Mouse (Mus musculus): ENCODE data around the gene Fut11. TPM values are rescaled to one million over a fixed set of nuclear protein-coding genes. Genes with fewer than 3 reads are reported as not detected.

Gene Fut11
- polyA plus RNA-seq, 1 experiment from 2014 or later: 13.7 TPM

GRCm38 (mm10) chr14:20733952-20734774, 39.4 kb downstream of the Fut11 start, which contains the start of gene Ndst2:
Gene Ndst2, minus strand, starts transcription at chr14:20734562.
- WGBS: under 1% methylated on average over 57 of the region's 81 CpGs
- peak within 1 kb of the TSS; percentile 96 for H3K4me2 ChIP-seq (replicated peaks; ENCODE audit: low read depth)
- DNase-seq (ENCODE audit: low spot score) (peak; percentile 93), ATAC-seq (ENCODE audit: low FRiP score, low TSS enrichment) (peak; percentile 97)
- peaks cover 3% of the 10 kb centered on the region; the same call in 1 of the 2 replicates for H3K4me1 ChIP-seq (replicated peaks; ENCODE audit: control insufficient read depth, insufficient read depth)
- H3K36me3 ChIP-seq (ENCODE audit: control insufficient read depth, insufficient read depth, low read length): peaks cover 9% of the 10 kb centered on the region
- H3K27me3 ChIP-seq (ENCODE audit: control insufficient read depth, insufficient read depth, low read length): no peaks in the 10 kb centered on the region
- peak within 1 kb of the TSS; percentile 89 for H3K4me3 ChIP-seq (ENCODE audit: low read depth, low read length)
- H3K9ac ChIP-seq (ENCODE audit: low read length): peak within 1 kb of the TSS; percentile 96
- H3K27ac ChIP-seq (replicated peaks): peak within 1 kb of the TSS; percentile 94
- no peaks in the 10 kb centered on the region for H3K9me3 ChIP-seq (ENCODE audit: control insufficient read depth, low read length)
- TF ChIP-seq CTCF (IDR thresholded peaks at IDR 0.05; ENCODE audit: low read depth): peak; percentile 36; the same call in 1 of the 2 replicates
- TF ChIP-seq EP300 (optimal IDR thresholded peaks at IDR 0.05): no peak

GRCm38 (mm10) chr14:20735052-20735451, 40.3 kb downstream of the Fut11 start:
- no peaks in the 10 kb centered on the region for H3K27me3 ChIP-seq (ENCODE audit: control insufficient read depth, insufficient read depth, low read length)
- H3K9me3 ChIP-seq (ENCODE audit: control insufficient read depth, low read length): no peaks in the 10 kb centered on the region
- H3K9ac ChIP-seq (ENCODE audit: low read length): no peak overlapping the region; the same call in 1 of the 2 replicates
- TF ChIP-seq EP300 (optimal IDR thresholded peaks at IDR 0.05): no peak
- TF ChIP-seq CTCF (IDR thresholded peaks at IDR 0.05; ENCODE audit: low read depth): no peak
- 42% methylated on average over 2 of the region's 2 CpGs for WGBS
- peak overlapping the region; percentile 65 for H3K27ac ChIP-seq (replicated peaks)
- peaks cover 3% of the 10 kb centered on the region; the same call in 1 of the 2 replicates for H3K4me1 ChIP-seq (replicated peaks; ENCODE audit: control insufficient read depth, insufficient read depth)
- H3K4me2 ChIP-seq (replicated peaks; ENCODE audit: low read depth): no peak overlapping the region
- H3K36me3 ChIP-seq (ENCODE audit: control insufficient read depth, insufficient read depth, low read length): peaks cover 5% of the 10 kb centered on the region
- DNase-seq (ENCODE audit: low spot score): no peak
- no peak overlapping the region for H3K4me3 ChIP-seq (ENCODE audit: low read depth, low read length)
- ATAC-seq (ENCODE audit: low FRiP score, low TSS enrichment): no peak

- 72% methylated on average over 13 of the region's 13 CpGs for WGBS
Observed at GRCm38 (mm10) chr14:20735892-20736390, 41.2 kb downstream of the Fut11 start.

GRCm38 (mm10) chr14:20737306-20737705, 42.5 kb downstream of the Fut11 start:
- peaks cover 6% of the 10 kb centered on the region; the same call in 1 of the 2 replicates for H3K36me3 ChIP-seq (ENCODE audit: control insufficient read depth, insufficient read depth, low read length)
- H3K9ac ChIP-seq (ENCODE audit: low read length): no peak overlapping the region
- H3K27ac ChIP-seq (replicated peaks): no peak overlapping the region
- H3K27me3 ChIP-seq (ENCODE audit: control insufficient read depth, insufficient read depth, low read length): no peaks in the 10 kb centered on the region
- WGBS: 27% methylated on average over 14 of the region's 14 CpGs
- ATAC-seq (ENCODE audit: low FRiP score, low TSS enrichment) (peak; percentile 71), DNase-seq (ENCODE audit: low spot score) (peak; percentile 89)
- peaks cover 3% of the 10 kb centered on the region; the same call in 1 of the 2 replicates for H3K4me1 ChIP-seq (replicated peaks; ENCODE audit: control insufficient read depth, insufficient read depth)
- TF ChIP-seq EP300 (optimal IDR thresholded peaks at IDR 0.05): no peak
- TF ChIP-seq CTCF (IDR thresholded peaks at IDR 0.05; ENCODE audit: low read depth): peak; percentile 82
- H3K9me3 ChIP-seq (ENCODE audit: control insufficient read depth, low read length): no peaks in the 10 kb centered on the region
- H3K4me2 ChIP-seq (replicated peaks; ENCODE audit: low read depth): no peak overlapping the region
- H3K4me3 ChIP-seq (ENCODE audit: low read depth, low read length): no peak overlapping the region

More at GRCm38 (mm10) chr14:20735892-20736390, 41.2 kb downstream of the Fut11 start:
- Histone ChIP-seq H3K4me1 (replicated peaks; ENCODE audit: control insufficient read depth, insufficient read depth) (peaks cover 3% of the 10 kb centered on the region; the same call in 1 of the 2 replicates), H3K4me2 (replicated peaks; ENCODE audit: low read depth) (no peak overlapping the region), H3K36me3 (ENCODE audit: control insufficient read depth, insufficient read depth, low read length) (peaks cover 6% of the 10 kb centered on the region; the same call in 1 of the 2 replicates), H3K4me3 (ENCODE audit: low read depth, low read length) (no peak overlapping the region), H3K27me3 (ENCODE audit: control insufficient read depth, insufficient read depth, low read length) (no peaks in the 10 kb centered on the region), H3K9ac (ENCODE audit: low read length) (peak overlapping the region; percentile 2; the same call in 1 of the 2 replicates), H3K9me3 (ENCODE audit: control insufficient read depth, low read length) (no peaks in the 10 kb centered on the region), H3K27ac (replicated peaks) (0 out of 2 replicates have a peak overlapping the region, but pooled peaks have one; percentile 65)
- TF ChIP-seq CTCF (IDR thresholded peaks at IDR 0.05; ENCODE audit: low read depth) (no peak), EP300 (optimal IDR thresholded peaks at IDR 0.05) (no peak)
- ATAC-seq (ENCODE audit: low FRiP score, low TSS enrichment) (no peak), DNase-seq (ENCODE audit: low spot score) (no peak)

- ATAC-seq (ENCODE audit: low FRiP score, low TSS enrichment): no peak
- Histone ChIP-seq H3K27me3 (ENCODE audit: control insufficient read depth, insufficient read depth, low read length) (no peaks in the 10 kb centered on the region), H3K9ac (ENCODE audit: low read length) (no peak overlapping the region), H3K27ac (replicated peaks) (peak overlapping the region; percentile 20; the same call in 1 of the 2 replicates), H3K9me3 (ENCODE audit: control insufficient read depth, low read length) (no peaks in the 10 kb centered on the region), H3K36me3 (ENCODE audit: control insufficient read depth, insufficient read depth, low read length) (peaks cover 6% of the 10 kb centered on the region; the same call in 1 of the 2 replicates), H3K4me2 (replicated peaks; ENCODE audit: low read depth) (no peak overlapping the region), H3K4me1 (replicated peaks; ENCODE audit: control insufficient read depth, insufficient read depth) (peaks cover 3% of the 10 kb centered on the region; the same call in 1 of the 2 replicates), H3K4me3 (ENCODE audit: low read depth, low read length) (no peak overlapping the region)
- DNase-seq (ENCODE audit: low spot score): no peak
- no peak for TF ChIP-seq CTCF (IDR thresholded peaks at IDR 0.05; ENCODE audit: low read depth)
- WGBS: 79% methylated on average over 8 of the region's 8 CpGs
Observed at GRCm38 (mm10) chr14:20738511-20738910, 43.7 kb downstream of the Fut11 start.

Measured in stomach, postnatal 0 days (tissue).